Mouse (Mus musculus) kidney, adult 8-10 months (tissue): ENCODE data around the gene Maea.
"Not testable (repeated sequence)": the region's sequence is repeated elsewhere in the genome, so short reads cannot be mapped to it uniquely, and the experiment has no call there.

Source experiments
- DNase-seq, 2 experiments: peaks; one replicate each; pipeline ENCODE4 v3.0.0; 2022

Gene Maea

DNA sequence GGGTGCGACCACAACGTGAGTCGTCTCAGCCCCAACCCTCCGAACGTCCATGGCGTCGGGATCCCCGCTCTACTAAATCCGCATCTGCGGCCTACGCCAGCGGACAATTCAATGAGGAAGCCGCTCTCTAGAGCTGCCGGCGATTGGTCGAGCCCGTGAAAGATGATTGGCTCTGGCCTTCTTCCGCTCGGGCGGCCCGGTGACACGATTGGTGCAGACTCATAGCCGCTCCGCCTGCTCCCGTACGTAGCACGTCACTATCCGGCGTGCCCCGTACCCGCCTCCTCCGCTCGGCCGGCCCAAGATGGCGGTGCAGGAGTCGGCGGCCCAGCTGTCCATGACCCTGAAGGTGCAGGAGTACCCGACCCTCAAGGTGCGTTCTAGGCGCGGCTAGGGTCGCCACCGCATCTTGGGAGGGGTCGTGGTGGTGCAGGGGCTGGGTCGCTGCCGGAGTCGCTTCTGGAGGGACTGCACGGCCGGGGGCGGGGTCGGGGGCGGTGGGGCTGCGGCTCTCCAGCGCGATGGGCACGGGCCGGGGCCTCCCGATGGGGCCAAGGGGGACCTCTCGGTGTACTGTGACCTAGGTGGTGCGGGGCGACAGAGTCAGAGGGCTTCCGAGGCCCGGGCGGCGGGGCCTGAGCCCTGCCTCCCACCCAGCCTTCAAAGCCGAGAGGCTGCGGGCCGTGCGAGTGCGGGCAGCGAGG lies at the start of gene Maea:
Gene Maea (plus strand): TSS at position 237 of the 704 bp plus-strand sequence.
- peak; percentile 97 for DNase-seq

DNA sequence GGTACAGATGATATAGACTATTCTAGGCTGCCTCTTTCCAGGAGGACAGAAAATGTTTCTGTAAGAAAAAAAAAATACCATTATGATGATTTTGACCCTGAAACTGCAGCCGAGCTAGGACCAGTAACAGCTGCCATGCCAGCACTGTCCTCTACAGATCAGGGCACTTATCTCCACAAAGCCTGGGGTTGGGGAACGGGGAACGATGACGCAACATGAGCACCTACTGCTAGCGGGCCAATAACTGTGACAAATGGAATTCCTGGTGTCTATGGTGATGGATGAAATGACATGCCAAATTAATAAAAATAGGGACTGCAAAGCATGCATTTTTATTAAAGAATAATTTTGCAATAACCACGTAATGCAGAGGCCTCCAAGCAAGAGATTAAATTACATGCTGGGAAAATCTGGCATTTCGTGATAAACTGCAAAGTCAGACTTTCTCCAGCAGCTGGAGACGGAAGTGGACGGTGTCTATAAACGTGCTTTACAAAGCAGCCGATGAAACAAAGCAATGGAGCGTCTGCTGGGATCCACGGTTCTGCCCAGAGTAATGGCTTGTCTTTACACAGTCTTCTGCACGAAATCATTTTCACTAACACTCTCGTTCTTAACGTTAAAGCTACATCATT lies 41.4 kb upstream of the Maea start:
- no peak for DNase-seq

DNA sequence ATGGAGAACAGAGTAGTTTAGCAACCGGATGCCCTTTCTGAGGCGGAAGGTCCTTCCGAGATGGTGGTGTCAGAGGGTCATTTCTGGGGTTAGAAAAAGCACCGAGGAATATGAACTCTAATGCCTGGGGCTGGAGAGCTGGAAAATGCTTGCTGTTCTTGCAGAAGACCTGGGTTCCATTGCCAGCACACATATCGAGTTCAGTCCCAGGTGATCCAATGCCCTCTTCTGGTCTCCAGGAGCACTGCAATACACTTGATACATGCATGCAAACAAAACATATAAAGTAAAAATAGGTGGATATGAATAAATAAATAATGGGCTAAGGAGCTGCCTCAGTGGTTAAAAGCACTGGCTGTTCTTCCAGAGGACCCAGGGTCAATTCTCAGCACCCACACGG lies 38.1 kb upstream of the Maea start:
- peak in 1 of 2 experiments; percentile 63 for DNase-seq

DNA sequence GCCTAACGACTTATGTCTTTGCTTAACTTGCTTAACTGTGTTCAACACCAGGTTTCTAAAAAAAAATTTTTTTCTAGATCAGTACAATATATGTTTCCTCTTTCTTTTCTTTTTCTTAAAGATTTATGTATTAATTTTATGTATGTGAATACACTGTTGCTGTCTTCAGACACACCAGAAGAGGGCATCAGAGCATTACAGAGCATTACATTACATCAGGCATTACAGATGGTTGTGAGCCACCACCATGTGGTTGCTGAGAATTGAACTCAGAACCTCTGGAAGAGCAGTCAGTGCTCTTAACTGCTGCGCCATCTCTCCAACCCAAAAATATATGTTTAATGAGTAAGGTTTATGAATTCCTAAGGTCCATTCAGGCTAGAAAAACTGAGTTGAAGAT lies 33.5 kb upstream of the Maea start:
- no peak for DNase-seq

DNA sequence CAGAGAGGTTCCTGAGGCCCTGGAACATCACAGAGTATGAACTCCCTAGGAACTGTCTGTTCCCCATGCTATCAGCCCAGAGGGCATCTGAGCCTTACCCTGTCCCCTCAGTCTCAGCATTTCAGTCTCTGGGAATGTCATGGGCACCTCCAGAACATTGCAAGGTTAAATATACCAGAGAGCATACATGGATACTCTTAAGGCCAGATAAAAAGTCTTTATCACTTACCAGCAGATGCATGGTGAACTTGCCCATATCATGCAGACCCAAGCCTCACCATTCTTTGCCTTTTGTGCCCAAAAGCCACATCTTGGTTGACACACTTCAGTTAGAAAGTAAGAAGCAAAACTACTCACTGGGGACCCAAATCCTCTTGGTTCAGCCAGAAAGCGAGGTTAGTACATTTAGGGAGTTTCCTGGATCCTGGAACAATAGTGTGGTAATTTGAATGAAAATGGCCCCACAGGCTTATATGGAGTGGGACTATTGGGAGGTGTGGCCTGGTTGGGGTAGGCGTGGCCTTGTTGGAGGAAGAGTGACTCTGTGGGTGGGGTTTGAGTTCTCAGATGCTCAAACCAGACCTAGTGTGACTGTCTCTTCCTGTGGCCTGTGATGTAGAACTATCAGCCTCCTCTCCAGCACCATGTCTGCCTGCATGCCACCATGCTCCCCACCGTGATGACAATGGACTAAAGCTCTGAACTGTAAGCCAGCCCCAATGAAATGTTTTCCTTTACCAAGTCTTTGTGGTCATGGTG lies 24.4 kb upstream of the Maea start:
- no peak for DNase-seq

DNA sequence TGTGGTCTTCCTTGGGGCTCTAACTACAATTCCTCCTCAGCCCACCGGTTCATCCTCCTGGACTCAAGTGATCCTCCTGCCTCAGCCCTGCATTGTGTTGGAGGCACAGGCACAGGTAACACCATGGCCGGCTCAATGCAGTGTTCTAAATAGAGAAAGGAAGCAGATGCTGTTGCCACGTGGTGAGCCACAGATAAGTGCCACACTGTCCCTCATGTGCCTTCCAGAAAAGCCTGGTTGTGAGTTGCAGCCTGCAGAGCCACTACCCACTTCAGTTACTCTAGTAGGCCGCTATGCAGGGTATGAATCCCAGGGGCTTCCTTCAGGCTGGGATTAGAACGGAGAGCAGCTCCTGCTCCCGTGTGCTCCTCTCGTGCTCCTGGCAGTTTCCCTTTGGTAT lies 23.1 kb upstream of the Maea start:
- no peak for DNase-seq

DNA sequence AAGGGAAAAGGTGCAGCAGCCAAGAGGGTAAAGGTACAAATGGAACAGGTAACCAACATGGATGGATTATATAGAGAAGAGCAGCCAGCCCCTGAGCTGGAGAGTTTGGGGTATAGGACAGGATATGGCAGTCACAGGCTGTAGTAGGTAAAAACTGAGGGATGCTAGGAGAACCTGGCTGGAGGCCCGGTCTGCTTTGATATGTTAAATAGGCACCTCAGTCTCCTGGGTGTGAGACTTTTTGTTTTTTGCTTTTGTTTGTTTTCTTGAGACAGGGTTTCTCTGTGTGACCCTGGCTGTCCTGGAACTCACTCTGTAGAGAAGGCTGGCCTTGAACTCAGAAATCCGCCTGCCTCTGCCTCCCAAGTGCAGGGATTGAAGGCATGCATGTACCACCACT lies 10.8 kb upstream of the Maea start:
- no peak for DNase-seq

DNA sequence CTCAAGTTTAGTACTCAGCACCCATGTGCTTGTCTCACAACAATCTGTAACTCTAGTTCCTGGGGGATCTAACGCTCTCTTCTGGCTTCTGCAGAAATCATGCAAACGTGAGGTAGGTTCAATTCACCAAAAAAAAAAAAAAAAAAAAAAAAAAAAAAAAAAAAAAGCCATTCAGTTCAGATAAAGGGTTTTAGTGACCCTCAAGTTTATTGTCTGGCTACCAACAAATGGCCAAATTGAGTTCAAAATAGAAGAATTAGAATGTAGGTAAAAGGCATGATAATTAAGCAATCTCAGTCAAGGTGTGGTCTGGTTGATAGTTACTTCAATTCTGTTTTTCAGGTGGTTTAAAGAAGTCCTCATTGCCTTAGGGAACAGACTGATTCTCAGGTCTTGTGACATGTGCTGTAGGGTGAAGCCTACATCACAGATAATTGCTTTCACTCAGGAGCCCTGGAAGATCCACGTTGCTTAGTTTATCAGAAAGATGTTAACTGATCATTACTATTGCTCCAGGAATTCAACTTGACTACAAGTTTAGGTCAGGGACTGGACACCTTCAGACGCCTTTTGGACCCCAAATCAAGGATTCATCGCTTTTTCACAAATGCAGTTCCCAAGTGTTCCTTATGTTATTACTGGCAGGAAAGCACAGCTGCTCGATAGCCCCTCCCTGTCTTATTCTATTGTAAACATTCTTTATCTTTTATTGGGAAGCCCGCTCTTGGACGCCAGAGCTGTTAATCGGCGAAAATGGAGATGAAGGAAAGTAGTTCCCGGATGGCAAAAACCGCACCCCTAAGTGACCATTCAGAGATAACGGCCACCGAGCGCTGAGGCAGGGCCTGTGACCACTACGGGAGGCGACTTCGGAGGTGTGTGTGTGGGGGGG lies 682 bp upstream of the Maea start:
- DNase-seq, result no peak

DNA sequence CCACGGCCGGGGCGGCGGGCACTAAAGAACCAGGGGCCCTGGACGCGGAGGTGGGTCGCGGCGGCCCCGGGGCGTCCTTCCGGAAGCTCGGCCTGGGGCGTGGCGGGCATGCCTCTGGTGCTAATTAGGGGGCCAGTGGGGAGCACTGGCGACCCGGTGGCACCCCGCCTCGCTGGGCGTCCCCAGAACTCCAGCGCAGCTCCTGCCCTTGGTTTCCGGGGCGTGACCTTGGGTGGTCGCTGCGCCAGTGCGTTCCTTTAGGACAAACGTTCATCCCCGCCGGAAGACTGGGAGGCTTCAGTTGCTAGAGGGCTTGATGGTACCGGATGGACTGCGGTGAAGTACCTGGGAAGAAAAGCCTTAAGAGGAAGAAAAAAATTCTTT lies 660 bp downstream of the Maea start:
- DNase-seq, result peak in 1 of 2 experiments; percentile 27

DNA sequence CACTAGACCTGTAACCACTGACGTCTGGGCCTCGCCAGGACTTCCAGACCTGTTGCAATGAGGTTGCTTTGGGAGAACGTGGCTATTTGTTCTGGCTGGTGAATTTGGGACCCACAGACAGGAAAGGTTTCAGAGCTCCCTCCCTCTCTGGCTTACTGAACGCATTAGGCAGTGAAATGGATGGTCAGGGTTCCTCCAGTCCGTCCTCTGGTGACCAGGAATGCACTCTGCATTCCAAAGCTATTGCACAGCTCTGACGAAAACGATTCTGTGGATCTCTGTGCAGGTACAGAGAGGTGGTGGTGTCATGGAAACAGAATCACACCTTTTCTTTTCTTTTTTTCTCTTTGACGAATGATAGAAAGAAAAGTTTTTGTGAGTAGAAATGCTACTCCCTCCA lies 1.9 kb downstream of the Maea start:
- DNase-seq, result no peak

DNA sequence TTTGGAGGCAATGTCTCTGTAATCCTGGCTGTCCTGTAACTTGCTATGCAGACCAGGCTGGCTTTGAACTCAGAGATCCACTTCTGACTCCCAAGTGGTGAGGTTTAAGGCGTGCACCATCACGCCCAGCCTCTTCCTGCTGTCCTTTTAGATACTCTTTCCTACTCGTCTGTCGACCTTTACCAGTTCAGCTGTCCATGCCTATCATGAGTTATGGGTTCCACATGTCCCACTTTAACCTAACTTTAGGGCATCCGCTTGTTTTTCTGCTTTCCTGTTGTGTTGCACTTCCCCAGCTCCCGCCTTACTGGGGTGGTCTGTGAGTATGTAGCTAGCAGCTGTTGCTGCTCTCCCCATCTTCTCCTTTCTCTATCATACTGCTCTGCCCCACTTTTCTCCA lies 5.9 kb downstream of the Maea start:
- DNase-seq, result no peak

DNA sequence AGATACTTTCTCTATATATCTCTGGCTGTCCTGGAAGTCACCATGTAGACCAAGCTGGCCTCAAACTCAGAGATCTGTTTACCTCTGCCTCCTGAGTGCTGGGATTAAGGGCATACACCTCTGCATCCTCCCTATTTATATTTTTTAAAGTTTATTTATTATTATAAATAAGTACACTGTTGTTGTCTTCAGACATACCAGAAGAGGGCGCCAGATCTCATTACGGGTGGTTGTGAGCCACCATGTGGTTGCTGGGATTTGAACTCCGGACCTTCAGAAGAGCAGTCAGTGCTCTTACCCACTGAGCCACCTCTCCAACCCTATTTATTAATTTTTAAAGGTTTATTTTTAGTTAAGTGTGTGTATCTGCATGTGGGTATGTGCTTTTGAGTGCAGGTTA lies 6.9 kb downstream of the Maea start:
- not testable (repeated sequence) for DNase-seq

DNA sequence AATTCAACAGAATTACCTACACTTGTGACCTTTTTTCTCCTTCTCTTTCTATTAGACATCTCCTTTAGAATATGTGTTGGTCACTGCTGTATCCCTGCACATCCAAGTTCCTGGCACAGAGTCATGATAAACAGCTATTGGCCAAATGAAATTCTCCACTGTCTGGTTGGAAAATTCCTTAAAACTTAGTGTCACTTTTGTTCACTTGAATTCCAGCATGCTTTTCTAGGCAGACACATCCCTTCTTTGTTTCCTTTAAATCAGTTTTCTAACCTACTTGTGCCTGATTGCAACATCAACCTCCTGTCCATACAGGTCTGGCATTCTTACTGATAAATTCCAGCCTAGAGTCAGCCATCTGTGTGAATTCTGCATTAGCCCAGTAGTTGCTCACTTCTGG lies 7.5 kb downstream of the Maea start:
- DNase-seq, result no peak

DNA sequence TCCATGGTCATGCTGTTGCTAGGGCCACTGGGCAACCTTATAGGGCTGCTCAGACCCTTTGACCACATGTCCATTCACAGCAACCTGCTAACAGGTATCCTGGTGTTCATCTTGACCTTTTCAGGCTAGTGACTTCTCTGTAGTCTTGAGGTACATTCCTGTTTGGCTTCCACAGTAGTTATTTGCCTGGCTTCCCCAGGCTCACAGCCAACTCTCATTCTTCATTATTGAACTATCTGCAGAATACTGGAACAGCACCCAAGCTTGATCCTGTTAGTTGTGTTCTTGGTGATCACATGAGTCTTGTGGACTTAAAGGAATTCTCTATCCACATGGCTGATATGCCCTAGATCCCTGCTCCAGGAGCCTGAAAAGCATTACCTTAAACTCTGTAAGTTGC lies 8.3 kb downstream of the Maea start:
- peak; percentile 54 to 62 for DNase-seq

DNA sequence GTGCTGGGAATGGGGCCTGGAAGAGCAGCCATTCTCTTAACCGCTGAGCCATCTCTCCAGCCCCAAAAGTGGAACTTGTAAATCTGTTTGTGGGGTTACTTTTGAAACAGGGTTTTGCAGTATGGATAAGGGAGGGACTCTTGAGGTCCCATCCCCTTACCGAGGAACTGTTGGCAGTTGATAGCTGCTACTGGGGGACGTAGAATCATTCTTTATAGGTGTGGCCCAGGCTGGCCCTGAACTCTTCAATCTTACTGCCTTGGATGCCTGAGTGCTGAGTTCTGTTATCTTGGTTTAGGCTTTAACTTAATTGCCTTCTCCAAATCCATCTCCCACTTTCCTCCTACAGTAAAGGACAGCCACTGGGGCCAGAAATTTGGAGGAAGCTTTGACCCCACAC lies 8.8 kb downstream of the Maea start:
- DNase-seq, result no peak

DNA sequence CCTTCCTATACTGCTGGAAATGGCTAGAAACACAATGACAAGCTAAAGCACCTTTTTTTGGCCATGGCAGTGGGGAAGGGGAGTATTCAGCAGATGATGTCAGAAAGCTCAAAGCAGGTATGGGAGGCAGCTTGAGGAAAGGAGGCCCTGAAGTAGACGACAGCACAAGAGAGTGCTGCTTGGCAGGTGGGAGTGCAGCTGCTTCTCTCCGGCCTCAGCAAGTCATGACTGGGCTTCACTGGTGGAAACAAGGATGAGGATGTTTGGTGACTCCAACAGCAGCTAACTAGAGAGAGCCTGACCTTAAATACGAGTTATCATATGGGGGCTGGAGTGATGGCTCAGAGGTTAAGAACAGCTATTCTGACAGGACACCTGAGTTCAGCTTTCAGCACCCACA lies 12.3 kb downstream of the Maea start:
- no peak for DNase-seq

DNA sequence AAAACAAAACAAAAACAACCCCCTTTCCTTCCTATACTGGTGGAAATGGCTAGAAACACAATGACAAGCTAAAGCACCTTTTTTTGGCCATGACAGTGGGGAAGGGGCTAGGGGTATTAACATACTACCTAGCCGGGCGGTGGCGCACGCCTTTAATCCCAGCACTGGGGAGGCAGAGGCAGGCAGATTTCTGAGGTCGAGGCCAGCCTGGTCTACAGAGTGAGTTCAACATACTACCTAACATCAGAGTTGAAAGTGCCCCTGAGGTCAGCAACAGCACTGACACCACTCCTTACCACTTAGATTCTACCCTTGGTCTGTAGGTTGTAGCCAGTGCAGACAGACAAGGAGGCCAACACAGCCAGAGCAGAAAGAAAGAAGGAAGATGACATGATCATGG lies 13.9 kb downstream of the Maea start:
- no peak for DNase-seq

DNA sequence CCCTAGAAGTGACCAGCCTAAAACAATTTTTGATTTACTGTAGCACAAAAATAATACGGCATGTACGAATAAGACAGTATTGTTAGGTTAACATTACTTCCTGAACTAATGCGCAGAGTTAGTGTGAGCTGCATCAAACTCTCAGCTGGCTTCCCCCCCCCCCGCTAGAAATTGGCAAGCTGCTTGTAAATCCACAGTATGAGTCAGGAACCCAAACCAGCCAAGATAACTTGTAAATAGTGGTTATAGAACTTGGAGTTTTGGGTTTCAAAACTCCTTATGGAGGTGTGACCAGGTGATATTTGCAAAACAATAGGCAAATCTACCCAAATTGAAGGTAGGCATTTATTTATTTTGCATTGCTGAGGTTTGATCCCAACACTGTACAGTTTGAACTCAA lies 14.4 kb downstream of the Maea start:
- DNase-seq, result no peak

DNA sequence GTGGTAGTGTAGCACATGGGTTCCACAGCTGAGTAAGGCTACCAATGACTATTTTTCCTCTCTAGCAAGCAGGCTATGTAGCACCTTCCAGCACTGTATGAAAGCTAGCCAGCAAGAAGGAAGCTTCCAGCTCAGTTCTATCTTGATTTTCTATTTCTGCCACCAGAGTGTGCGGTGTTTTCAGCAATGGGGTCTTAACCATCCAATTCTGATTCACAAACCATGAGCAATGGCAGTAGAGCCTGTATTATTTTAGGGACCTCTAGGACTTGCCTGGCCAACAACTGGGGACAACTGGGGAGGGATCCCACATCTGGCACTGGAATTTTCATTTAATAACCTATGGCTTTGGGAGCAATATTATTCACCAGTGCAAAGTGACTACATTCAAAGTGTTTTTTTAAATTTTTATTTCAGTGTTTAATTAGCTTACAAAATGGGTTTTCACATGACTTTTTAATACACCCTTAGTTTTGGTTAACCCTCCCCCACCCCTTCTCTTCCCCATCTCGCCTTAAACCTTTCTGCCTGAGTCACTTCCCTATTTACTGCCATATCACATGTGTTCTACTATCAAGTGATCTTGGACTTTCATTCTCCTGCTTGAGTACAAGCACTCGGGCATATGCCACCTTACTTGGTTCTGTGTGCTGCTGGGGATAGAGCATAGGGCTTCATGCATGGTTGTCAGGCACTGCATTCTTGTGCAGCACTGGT lies 16.4 kb downstream of the Maea start:
- no peak for DNase-seq

DNA sequence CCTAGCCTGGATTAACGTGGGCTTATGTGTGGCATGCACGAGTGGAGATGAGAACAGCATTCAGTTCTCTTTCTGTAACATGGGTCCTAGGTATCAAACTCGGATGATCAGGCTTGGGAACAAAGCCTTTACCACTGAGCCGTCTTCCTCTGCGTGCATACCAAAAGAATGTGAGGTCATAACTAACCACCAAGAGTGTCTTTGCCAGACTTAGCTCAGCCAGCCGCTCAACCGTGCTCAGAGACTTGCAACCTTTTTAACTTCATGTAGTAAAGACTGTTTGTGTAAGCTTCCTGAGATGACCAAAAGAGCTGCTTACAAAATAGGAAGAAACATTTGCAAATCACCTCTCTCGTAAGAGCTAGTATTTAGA lies 16.9 kb downstream of the Maea start:
- no peak for DNase-seq

DNA sequence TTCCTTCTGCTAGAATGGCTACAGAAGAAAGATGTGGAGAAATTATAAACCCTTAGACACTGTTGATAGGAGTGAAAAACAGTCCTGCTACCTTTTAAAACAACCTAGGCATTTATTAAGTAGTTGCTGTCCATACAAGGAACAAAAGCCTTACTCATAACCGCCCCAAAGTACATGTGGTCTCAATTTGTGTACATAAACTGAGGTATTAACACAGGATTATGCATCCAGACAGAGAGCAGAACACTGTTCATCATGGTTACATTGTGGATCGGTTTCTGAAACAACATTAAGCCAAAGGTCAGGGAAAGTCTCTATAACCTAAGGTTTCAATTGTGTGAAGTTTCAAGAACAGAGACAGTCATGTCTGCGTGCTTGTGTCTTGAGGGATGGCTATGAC lies 17.7 kb downstream of the Maea start:
- DNase-seq, result no peak

DNA sequence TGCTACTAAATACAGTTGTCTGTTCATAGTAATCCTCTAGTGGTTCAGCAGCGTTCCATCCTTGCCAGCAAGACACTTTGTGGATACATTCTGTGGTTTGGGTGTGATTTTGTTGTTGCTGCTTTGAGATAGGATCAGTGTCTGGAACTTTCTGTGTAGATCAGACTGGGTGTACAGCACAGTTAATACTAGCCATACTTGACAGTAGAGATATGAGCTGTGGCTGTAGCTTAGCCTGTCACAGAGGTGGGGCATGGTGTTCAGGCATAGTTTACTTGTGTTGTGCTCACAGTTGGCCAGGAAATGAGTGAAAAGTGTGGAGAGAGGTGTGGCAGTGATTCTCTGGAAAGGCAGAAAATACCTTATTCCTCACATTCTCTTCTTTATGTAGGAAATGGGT lies 22.2 kb downstream of the Maea start:
- DNase-seq, result no peak

DNA sequence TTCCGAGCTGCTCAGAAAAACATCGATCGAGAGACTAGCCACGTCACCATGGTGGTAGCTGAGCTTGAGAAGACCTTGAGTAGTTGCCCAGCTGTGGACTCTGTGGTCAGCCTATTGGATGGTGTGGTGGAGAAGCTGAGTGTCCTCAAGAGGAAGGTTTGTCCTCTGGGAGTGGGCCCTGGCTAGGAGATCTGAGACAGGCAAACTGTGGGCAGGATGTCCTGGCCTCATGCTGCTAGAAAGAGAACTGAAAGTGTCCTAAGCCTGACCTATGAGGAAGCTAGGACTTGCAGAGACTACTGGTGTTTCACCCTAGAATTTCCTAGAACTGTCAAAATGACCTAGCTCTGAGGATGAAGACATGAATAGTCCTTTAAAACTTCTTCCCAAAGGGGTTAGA lies 23.2 kb downstream of the Maea start:
- DNase-seq, result no peak
